Comparison of ENCODE assay signal across 28 mouse cellular contexts in the genomic region with DNA sequence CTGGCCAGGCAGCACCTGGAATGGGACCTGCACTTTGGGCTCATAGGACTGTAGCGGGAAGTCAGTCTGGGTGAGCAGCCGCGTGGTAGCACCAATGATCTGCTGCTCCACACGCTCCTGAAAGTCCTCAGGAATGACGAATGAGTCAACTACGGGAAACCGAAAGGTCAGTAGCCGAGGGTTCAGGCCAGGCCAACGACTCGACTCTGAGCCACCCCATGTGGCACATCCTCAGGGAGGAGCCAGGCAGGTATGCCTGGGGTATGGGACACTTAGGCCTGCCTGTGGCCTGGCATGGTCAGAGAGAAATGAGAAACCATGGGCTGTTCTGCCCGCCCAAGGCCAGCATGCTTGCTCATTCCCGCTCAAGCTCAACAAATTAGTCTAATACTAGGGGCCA. TPM values are rescaled to one million over a fixed set of nuclear protein-coding genes. Genes with fewer than 3 reads are reported as not detected.
A peak's percentile ranks its signal among the peaks of the same experiment; 100 is the strongest.
DNase-seq lines count a peak whose midpoint lies in the region; ATAC-seq and TF ChIP-seq lines count a peak whose summit lies in the region.
"Had no signal": no experiment of that assay in that cellular context is flagged by ENCODE, and none has a peak within 500 bp of the region (broad histone marks: within the 10 kb centered on the region; RNA-seq: fewer than 3 reads in every experiment).

No protein-coding gene starts in this region.

- ATAC-seq in intestine, postnatal 0 days: peak; percentile 43; the same call in 1 of the 2 replicates
- ATAC-seq in intestine, embryonic 16.5 days: no peak
- no peak for ATAC-seq in forebrain, postnatal 0 days
- ATAC-seq: activated CD4-positive, CD25-positive, alpha-beta regulatory T cell, adult 4 months; CD4-positive, CD25-positive, alpha-beta regulatory T cell, adult 4 months; forebrain, embryonic 13.5 days; midbrain, embryonic 16.5 days had no signal

- no peak overlapping the region for H3K27ac ChIP-seq in intestine, postnatal 0 days (ENCODE audit: low read depth, low read length)
- H3K27ac ChIP-seq in intestine, embryonic 16.5 days (ENCODE audit: low read length): no peak overlapping the region
- no peak overlapping the region for H3K27ac ChIP-seq in forebrain, postnatal 0 days (ENCODE audit: low read depth, low read length)
- H3K27ac ChIP-seq: forebrain, embryonic 13.5 days; hindbrain, embryonic 13.5 days; left cerebral cortex, adult 2 months; limb, embryonic 12.5 days; liver, embryonic 13.5 days; neural tube, embryonic 13.5 days had no signal

- no peaks in the 10 kb centered on the region for H3K4me1 ChIP-seq in intestine, postnatal 0 days (replicated peaks; ENCODE audit: control insufficient read depth, insufficient read depth, low read length)
- no peaks in the 10 kb centered on the region for H3K4me1 ChIP-seq in intestine, embryonic 16.5 days (ENCODE audit: control insufficient read depth, insufficient read depth, low read length)
- no peaks in the 10 kb centered on the region for H3K4me1 ChIP-seq in forebrain, postnatal 0 days (ENCODE audit: insufficient read depth)
- H3K4me1 ChIP-seq: forebrain, embryonic 13.5 days; hindbrain, embryonic 13.5 days; neural tube, embryonic 13.5 days had no signal

- no peak overlapping the region for H3K4me3 ChIP-seq in intestine, postnatal 0 days (ENCODE audit: low read depth, low read length)
- H3K4me3 ChIP-seq in intestine, embryonic 16.5 days (ENCODE audit: low read length): no peak overlapping the region
- H3K4me3 ChIP-seq in forebrain, postnatal 0 days (ENCODE audit: low read depth, low read length): no peak overlapping the region
- H3K4me3 ChIP-seq: forebrain, embryonic 13.5 days; heart, embryonic 12.5 days; hindbrain, embryonic 13.5 days; left cerebral cortex, adult 2 months; limb, embryonic 12.5 days; liver, embryonic 13.5 days; neural tube, embryonic 13.5 days had no signal

- no peak overlapping the region for H3K4me2 ChIP-seq in intestine, postnatal 0 days (replicated peaks; ENCODE audit: low read depth)
- H3K4me2 ChIP-seq in intestine, embryonic 16.5 days (ENCODE audit: low read depth, low read length): no peak overlapping the region
- H3K4me2 ChIP-seq in forebrain, postnatal 0 days (ENCODE audit: low read depth): no peak overlapping the region
- H3K4me2 ChIP-seq: forebrain, embryonic 13.5 days; heart, embryonic 12.5 days; hindbrain, embryonic 13.5 days; limb, embryonic 12.5 days; neural tube, embryonic 13.5 days had no signal

- H3K27me3 ChIP-seq in intestine, postnatal 0 days (replicated peaks; ENCODE audit: control insufficient read depth, insufficient read depth, low read length): no peaks in the 10 kb centered on the region
- no peaks in the 10 kb centered on the region for H3K27me3 ChIP-seq in intestine, embryonic 16.5 days (replicated peaks; ENCODE audit: control insufficient read depth, insufficient read depth, low read length)
- no peaks in the 10 kb centered on the region for H3K27me3 ChIP-seq in forebrain, postnatal 0 days (ENCODE audit: insufficient read depth, low read length)
- H3K27me3 ChIP-seq: forebrain, embryonic 13.5 days; hindbrain, embryonic 13.5 days; limb, embryonic 12.5 days; liver, embryonic 13.5 days; neural tube, embryonic 13.5 days had no signal

- 64% methylated on average over 12 of the region's 12 CpGs for WGBS in intestine, postnatal 0 days
- 61% methylated on average over 12 of the region's 12 CpGs for WGBS in intestine, embryonic 16.5 days
- WGBS in forebrain, postnatal 0 days: 89% methylated on average over 12 of the region's 12 CpGs

- no peaks in the 10 kb centered on the region for H3K9me3 ChIP-seq in intestine, postnatal 0 days (ENCODE audit: control insufficient read depth)
- H3K9me3 ChIP-seq in intestine, embryonic 16.5 days (ENCODE audit: control insufficient read depth, low read length): no peaks in the 10 kb centered on the region
- no peaks in the 10 kb centered on the region for H3K9me3 ChIP-seq in forebrain, postnatal 0 days (ENCODE audit: low read length)
- H3K9me3 ChIP-seq: forebrain, embryonic 13.5 days; heart, embryonic 12.5 days; hindbrain, embryonic 13.5 days; limb, embryonic 12.5 days; liver, embryonic 13.5 days; neural tube, embryonic 13.5 days had no signal

- peak; percentile 10 for DNase-seq in MN1 (ENCODE audit: low spot score)
- peak; percentile 26 for DNase-seq in adrenal gland, postnatal 10 days
- peak; percentile 7 for DNase-seq in skeletal muscle tissue, adult 2 months (ENCODE audit: low read depth, low spot score)
- DNase-seq in forebrain, postnatal 0 days: no peak
- no peak for DNase-seq in kidney, postnatal 4 days
- DNase-seq: cerebellum, adult 11 months; cerebellum, adult 9-10 months; cerebellum, postnatal 36 days; heart, adult 18-20 months; heart, postnatal 4 days; kidney, adult 11 months; kidney, postnatal 14 days; liver, embryonic 13.5 days; lung, adult 2 months; lung, postnatal 10 days; thymus, adult 2 months; thymus, postnatal 36 days had no signal

- no peak for TF ChIP-seq CTCF in intestine, postnatal 0 days (IDR thresholded peaks at IDR 0.05; ENCODE audit: low read depth)
- no peak for TF ChIP-seq CTCF in forebrain, postnatal 0 days (IDR thresholded peaks at IDR 0.05; ENCODE audit: low read depth)

- H3K9ac ChIP-seq in intestine, postnatal 0 days (ENCODE audit: low read depth, low read length): no peak overlapping the region
- H3K9ac ChIP-seq in intestine, embryonic 16.5 days (ENCODE audit: low read depth, low read length): no peak overlapping the region
- H3K9ac ChIP-seq in forebrain, postnatal 0 days: no peak overlapping the region
- H3K9ac ChIP-seq: forebrain, embryonic 13.5 days; heart, embryonic 12.5 days; hindbrain, embryonic 13.5 days; limb, embryonic 12.5 days; neural tube, embryonic 13.5 days had no signal

- no peaks in the 10 kb centered on the region for H3K36me3 ChIP-seq in intestine, postnatal 0 days (ENCODE audit: control insufficient read depth, insufficient read depth)
- no peaks in the 10 kb centered on the region for H3K36me3 ChIP-seq in intestine, embryonic 16.5 days (ENCODE audit: control insufficient read depth, insufficient read depth, low read length)
- H3K36me3 ChIP-seq in forebrain, postnatal 0 days (ENCODE audit: insufficient read depth): no peaks in the 10 kb centered on the region
- H3K36me3 ChIP-seq: heart, embryonic 12.5 days; hindbrain, embryonic 13.5 days; limb, embryonic 12.5 days; liver, embryonic 13.5 days; neural tube, embryonic 13.5 days had no signal

RNA-seq across cellular contexts. Expression of a gene that starts 7.1 kb away (rescaled TPM):
- polyA plus RNA-seq in intestine, postnatal 0 days (2015; fragmentation: Nextera tagmentation; extraction: Ambion mirVana): 0.30 and 0.57 TPM in 2 replicates
- polyA plus RNA-seq in intestine, embryonic 16.5 days (2015; fragmentation: Nextera tagmentation; extraction: Ambion mirVana): 2.4 and 3.0 TPM in 2 replicates
- 1 to 10 TPM in 1 of 2 experiments, under 1 TPM in 1; 0.99 to 1.2 TPM for total RNA-seq in adrenal gland, postnatal 10 days (2021)
- total RNA-seq in forebrain, postnatal 0 days (2014; rRNA removed): 4.6 and 7.2 TPM in 2 replicates
- 1.7 and 2.3 TPM in 2 replicates for polyA plus RNA-seq in forebrain, postnatal 0 days (2015; fragmentation: Nextera tagmentation; extraction: Ambion mirVana)

RNA-seq across cellular contexts. Expression of a gene that starts 19.8 kb away (rescaled TPM):
- 18.6 and 18.7 TPM in 2 replicates for polyA plus RNA-seq in intestine, postnatal 0 days (2015; fragmentation: Nextera tagmentation; extraction: Ambion mirVana)
- 31.7 and 32.8 TPM in 2 replicates for polyA plus RNA-seq in intestine, embryonic 16.5 days (2015; fragmentation: Nextera tagmentation; extraction: Ambion mirVana)
- total RNA-seq in adrenal gland, postnatal 10 days (2021): 10 to 100 TPM; 33.7 to 40.9 TPM
- total RNA-seq in forebrain, postnatal 0 days (2014; rRNA removed): 71.3 and 73.3 TPM in 2 replicates
- 43.3 and 51.4 TPM in 2 replicates for polyA plus RNA-seq in forebrain, postnatal 0 days (2015; fragmentation: Nextera tagmentation; extraction: Ambion mirVana)

Comparison
In these comparisons a context has a peak if more than half of its experiments do, and no peak if none do; other contexts are left out.
1. DNase-seq: peak in MN1 (single experiment), adrenal gland, postnatal 10 days (single experiment) and skeletal muscle tissue, adult 2 months (single experiment); none in forebrain, postnatal 0 days (single experiment) and kidney, postnatal 4 days (0 of 2).